Mouse (Mus musculus): ENCODE results near the gene Vti1a. TPM values are rescaled to one million over a fixed set of nuclear protein-coding genes. Genes with fewer than 3 reads are reported as not detected.

Vti1a gene
- polyA plus RNA-seq, 2 experiments = 6.9 to 11.9 TPM

DNA sequence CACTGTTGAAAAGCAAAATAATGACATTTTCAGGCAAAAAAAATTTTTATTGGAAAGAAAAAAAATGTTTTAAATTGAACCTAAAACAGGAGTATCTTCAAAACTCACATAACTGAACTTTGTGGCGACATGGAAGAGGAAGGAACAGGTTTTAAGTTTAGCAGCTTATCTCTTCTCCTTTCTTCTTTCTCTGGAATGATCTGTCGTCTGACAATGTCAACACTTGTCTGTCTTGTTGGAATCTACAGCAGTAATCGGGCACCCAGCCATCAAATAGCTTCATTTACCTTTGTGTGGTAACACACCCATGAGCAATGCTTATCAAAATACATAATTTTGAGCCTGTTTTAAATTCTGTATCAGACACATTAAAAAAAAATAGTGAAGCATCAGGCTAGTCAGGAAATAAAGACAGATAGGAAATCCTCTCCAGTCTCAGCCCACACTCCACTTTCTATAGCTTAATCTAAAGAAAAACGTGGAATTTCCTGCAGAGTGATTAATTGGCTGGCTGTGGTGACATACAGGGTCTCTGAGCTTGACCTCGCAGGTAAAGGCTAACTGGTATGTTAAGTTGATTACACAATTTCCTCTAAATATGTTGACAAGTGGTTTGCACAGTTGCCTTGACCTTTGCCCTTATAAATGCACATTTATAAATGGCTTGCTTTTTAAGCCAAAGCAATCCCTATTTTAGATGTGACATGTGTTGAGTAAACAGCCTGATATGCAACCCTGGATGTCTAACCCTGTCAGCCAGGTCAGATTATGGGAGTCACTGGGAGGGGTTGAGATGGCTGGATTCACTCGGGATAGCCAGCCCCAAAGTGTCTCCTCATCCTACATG is 249.7 kb downstream of the Vti1a start:
- no peak overlapping the region for H3K27ac ChIP-seq
- H3K9ac ChIP-seq (replicated peaks) = no peak overlapping the region
- H3K4me3 ChIP-seq (ENCODE audit: insufficient read depth in 1 of 2, low read depth in 2 of 2, low read length in 2 of 2) = no peak overlapping the region
- H3K4me2 ChIP-seq (ENCODE audit: low read depth) = no peak overlapping the region
- no peak for DNase-seq (ENCODE audit: low read depth in 3 of 3, low spot score in 3 of 3)
- 25% methylated on average over 6 of the region's 6 CpGs for WGBS (ENCODE audit: insufficient replicate concordance)
- no peaks in the 10 kb centered on the region for H3K36me3 ChIP-seq (replicated peaks; ENCODE audit: control insufficient read depth, insufficient read depth, low read depth)
- H3K4me1 ChIP-seq (replicated peaks; ENCODE audit: control insufficient read depth in 2 of 2, insufficient read depth in 2 of 2, low read length in 1 of 2) = peaks cover 20 to 43% of the 10 kb centered on the region in 2 experiments
- no peaks in the 10 kb centered on the region for H3K9me3 ChIP-seq (ENCODE audit: control insufficient read depth, low read length)
- no peaks in the 10 kb centered on the region for H3K27me3 ChIP-seq (ENCODE audit: control insufficient read depth, insufficient read depth, low read length)
- peak; percentile 26; the same call in 1 of the 2 replicates for ATAC-seq (ENCODE audit: insufficient read depth)
- TF ChIP-seq EP300 (IDR thresholded peaks at IDR 0.05; ENCODE audit: low read depth) (no peak), CTCF (IDR thresholded peaks at IDR 0.05; ENCODE audit: low read depth) (no peak)

DNA sequence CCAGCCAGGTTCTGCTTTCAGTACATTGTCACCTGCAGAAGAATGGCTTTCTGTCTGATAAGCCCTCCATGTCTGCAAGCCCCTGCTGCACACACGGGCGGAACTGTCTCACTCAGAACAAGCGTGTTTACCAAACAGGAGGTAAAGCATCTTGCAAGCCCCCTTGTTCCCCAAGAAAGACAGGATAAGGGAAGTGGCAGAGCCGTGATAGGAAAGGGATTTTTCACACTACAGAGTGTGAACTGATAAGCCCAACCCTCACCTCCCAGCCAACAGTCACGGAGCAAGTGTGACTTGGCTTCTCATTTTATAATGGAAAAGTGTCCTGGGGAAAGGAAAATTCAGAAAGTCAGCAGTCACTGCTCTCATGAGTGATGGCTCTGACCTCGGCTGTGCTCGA is 253.0 kb downstream of the Vti1a start:
- no peaks in the 10 kb centered on the region for H3K9me3 ChIP-seq (ENCODE audit: control insufficient read depth, low read length)
- ATAC-seq (ENCODE audit: insufficient read depth) (no peak), DNase-seq (ENCODE audit: low read depth in 3 of 3, low spot score in 3 of 3) (no peak)
- no peak overlapping the region for H3K9ac ChIP-seq (replicated peaks)
- H3K36me3 ChIP-seq (replicated peaks; ENCODE audit: control insufficient read depth, insufficient read depth, low read depth) = no peaks in the 10 kb centered on the region
- H3K27me3 ChIP-seq (ENCODE audit: control insufficient read depth, insufficient read depth, low read length) = no peaks in the 10 kb centered on the region
- H3K27ac ChIP-seq = no peak overlapping the region
- peaks cover 17 to 37% of the 10 kb centered on the region in 2 experiments for H3K4me1 ChIP-seq (replicated peaks; ENCODE audit: control insufficient read depth in 2 of 2, insufficient read depth in 2 of 2, low read length in 1 of 2)
- 21% methylated on average over 7 of the region's 7 CpGs for WGBS (ENCODE audit: insufficient replicate concordance)
- TF ChIP-seq EP300 (IDR thresholded peaks at IDR 0.05; ENCODE audit: low read depth) (no peak), CTCF (IDR thresholded peaks at IDR 0.05; ENCODE audit: low read depth) (no peak)
- no peak overlapping the region for H3K4me3 ChIP-seq (ENCODE audit: insufficient read depth in 1 of 2, low read depth in 2 of 2, low read length in 2 of 2)
- no peak overlapping the region for H3K4me2 ChIP-seq (ENCODE audit: low read depth)

DNA sequence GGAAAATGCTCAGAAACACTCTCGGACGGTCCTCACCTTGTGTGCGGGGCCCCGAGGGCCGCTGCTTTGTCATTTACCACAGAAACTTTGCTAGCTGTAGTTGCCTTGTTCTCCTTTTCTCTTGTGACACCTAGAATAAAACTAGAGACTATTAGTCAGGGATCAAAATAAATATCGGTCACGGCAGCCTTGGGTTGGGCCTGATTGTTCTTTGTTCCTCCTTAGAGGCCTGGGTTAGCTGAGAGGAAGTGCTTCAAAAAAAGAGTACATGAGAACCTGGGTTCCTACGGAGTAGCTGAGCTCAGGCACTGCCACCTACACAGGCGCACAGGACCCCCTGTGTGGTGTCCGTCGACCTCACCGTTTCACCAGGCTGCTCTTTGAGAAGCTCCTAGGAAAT is 253.8 kb downstream of the Vti1a start:
- no peak for TF ChIP-seq CTCF (IDR thresholded peaks at IDR 0.05; ENCODE audit: low read depth)
- TF ChIP-seq EP300 (IDR thresholded peaks at IDR 0.05; ENCODE audit: low read depth) = no peak
- peaks cover 9 to 31% of the 10 kb centered on the region in 2 experiments for H3K4me1 ChIP-seq (replicated peaks; ENCODE audit: control insufficient read depth in 2 of 2, insufficient read depth in 2 of 2, low read length in 1 of 2)
- no peaks in the 10 kb centered on the region for H3K9me3 ChIP-seq (ENCODE audit: control insufficient read depth, low read length)
- WGBS (ENCODE audit: insufficient replicate concordance) = 60% methylated on average over 12 of the region's 12 CpGs
- H3K9ac ChIP-seq (replicated peaks) = no peak overlapping the region
- no peak overlapping the region for H3K27ac ChIP-seq
- H3K4me3 ChIP-seq (ENCODE audit: insufficient read depth in 1 of 2, low read depth in 2 of 2, low read length in 2 of 2) = no peak overlapping the region
- no peak for ATAC-seq (ENCODE audit: insufficient read depth)
- H3K36me3 ChIP-seq (replicated peaks; ENCODE audit: control insufficient read depth, insufficient read depth, low read depth) = no peaks in the 10 kb centered on the region
- H3K4me2 ChIP-seq (ENCODE audit: low read depth) = no peak overlapping the region
- H3K27me3 ChIP-seq (ENCODE audit: control insufficient read depth, insufficient read depth, low read length) = no peaks in the 10 kb centered on the region
- no peak for DNase-seq (ENCODE audit: low read depth in 3 of 3, low spot score in 3 of 3)

DNA sequence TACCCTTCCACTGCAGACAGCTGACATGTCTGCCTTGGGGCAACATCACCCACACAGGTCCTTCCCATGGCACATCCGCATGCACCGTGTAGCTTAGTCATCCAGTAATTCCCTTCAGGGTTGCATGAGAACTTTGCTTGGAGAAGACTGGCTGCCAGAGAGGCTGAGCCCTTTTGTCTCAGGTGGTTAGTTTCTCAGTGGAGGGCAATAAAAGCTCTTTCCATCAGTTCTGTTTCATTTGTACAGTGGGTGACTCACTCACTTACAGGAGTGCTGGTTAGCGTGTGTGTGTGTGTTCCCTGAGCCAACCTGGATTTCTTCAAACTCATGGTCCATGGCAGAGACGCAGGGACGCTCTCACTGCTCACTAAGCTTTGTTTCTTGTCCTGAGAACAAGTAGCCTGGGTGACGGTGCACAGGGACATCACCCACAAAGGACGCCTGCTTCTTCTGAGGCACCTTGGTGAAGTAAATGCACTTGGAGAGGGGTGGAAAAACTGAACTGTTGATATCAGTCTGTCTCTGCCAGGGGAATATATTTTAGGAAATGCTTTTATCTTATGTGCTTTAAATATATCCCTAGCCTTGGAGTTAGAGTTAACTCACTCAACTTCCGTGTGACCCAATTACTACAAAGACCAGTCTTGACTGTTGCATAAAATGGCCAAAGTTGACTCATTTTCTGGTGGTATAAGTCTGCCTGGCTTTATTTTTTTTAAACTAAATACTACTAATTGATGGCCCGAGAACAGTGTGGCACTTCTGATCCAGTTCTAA is 254.6 kb downstream of the Vti1a start:
- ATAC-seq (ENCODE audit: insufficient read depth) = no peak
- TF ChIP-seq EP300 (IDR thresholded peaks at IDR 0.05; ENCODE audit: low read depth) = no peak
- no peak for TF ChIP-seq CTCF (IDR thresholded peaks at IDR 0.05; ENCODE audit: low read depth)
- no peak overlapping the region for H3K9ac ChIP-seq (replicated peaks)

DNA sequence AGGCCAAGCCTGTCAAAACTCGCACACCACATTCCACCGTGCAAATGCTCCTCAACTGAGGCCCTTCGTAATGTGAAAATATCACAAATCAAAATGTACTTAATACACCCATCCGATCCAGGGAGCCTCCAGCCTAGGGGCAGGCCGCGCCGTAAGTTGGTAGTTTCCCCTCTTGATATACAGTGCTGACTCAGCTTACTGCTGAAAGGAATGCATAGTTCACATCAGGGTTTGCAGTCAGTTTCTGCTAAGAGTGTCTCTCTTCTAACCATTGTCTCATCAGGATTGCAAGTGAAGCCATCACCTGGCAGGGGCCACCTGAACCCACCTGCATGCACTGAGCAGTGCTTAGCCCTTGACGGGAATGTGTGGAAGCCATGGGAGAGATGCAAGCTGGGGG is 255.4 kb downstream of the Vti1a start:
- Histone ChIP-seq H3K27me3 (ENCODE audit: control insufficient read depth, insufficient read depth, low read length) (no peaks in the 10 kb centered on the region), H3K9ac (replicated peaks) (no peak overlapping the region)
- no peak for ATAC-seq (ENCODE audit: insufficient read depth)

More for the DNA sequence above, 254.6 kb downstream of the Vti1a start:
- H3K27ac ChIP-seq = no peak overlapping the region
- no peaks in the 10 kb centered on the region for H3K36me3 ChIP-seq (replicated peaks; ENCODE audit: control insufficient read depth, insufficient read depth, low read depth)
- no peaks in the 10 kb centered on the region for H3K9me3 ChIP-seq (ENCODE audit: control insufficient read depth, low read length)
- no peak for DNase-seq (ENCODE audit: low read depth in 3 of 3, low spot score in 3 of 3)
- peaks cover 7 to 24% of the 10 kb centered on the region in 2 experiments for H3K4me1 ChIP-seq (replicated peaks; ENCODE audit: control insufficient read depth in 2 of 2, insufficient read depth in 2 of 2, low read length in 1 of 2)
- H3K4me2 ChIP-seq (ENCODE audit: low read depth) = no peak overlapping the region
- no peak overlapping the region for H3K4me3 ChIP-seq (ENCODE audit: insufficient read depth in 1 of 2, low read depth in 2 of 2, low read length in 2 of 2)
- 81% methylated on average over 9 of the region's 9 CpGs for WGBS (ENCODE audit: insufficient replicate concordance)
- no peaks in the 10 kb centered on the region for H3K27me3 ChIP-seq (ENCODE audit: control insufficient read depth, insufficient read depth, low read length)

More for the DNA sequence above, 255.4 kb downstream of the Vti1a start:
- Histone ChIP-seq H3K27ac (no peak overlapping the region), H3K9me3 (ENCODE audit: control insufficient read depth, low read length) (no peaks in the 10 kb centered on the region), H3K4me2 (ENCODE audit: low read depth) (no peak overlapping the region), H3K4me3 (ENCODE audit: insufficient read depth in 1 of 2, low read depth in 2 of 2, low read length in 2 of 2) (no peak overlapping the region), H3K4me1 (replicated peaks; ENCODE audit: control insufficient read depth in 2 of 2, insufficient read depth in 2 of 2, low read length in 1 of 2) (peaks cover 7 to 18% of the 10 kb centered on the region in 2 experiments; a peak in 3 of 4 replicates), H3K36me3 (replicated peaks; ENCODE audit: control insufficient read depth, insufficient read depth, low read depth) (no peaks in the 10 kb centered on the region)
- no peak for TF ChIP-seq EP300 (IDR thresholded peaks at IDR 0.05; ENCODE audit: low read depth)
- no peak for TF ChIP-seq CTCF (IDR thresholded peaks at IDR 0.05; ENCODE audit: low read depth)
- 77% methylated on average over 8 of the region's 8 CpGs for whole genome bisulfite sequencing (ENCODE audit: insufficient replicate concordance)
- no peak for DNase-seq (ENCODE audit: low read depth in 3 of 3, low spot score in 3 of 3)
